ENCODE assay signal across 9 mouse cellular contexts in the genomic region with DNA sequence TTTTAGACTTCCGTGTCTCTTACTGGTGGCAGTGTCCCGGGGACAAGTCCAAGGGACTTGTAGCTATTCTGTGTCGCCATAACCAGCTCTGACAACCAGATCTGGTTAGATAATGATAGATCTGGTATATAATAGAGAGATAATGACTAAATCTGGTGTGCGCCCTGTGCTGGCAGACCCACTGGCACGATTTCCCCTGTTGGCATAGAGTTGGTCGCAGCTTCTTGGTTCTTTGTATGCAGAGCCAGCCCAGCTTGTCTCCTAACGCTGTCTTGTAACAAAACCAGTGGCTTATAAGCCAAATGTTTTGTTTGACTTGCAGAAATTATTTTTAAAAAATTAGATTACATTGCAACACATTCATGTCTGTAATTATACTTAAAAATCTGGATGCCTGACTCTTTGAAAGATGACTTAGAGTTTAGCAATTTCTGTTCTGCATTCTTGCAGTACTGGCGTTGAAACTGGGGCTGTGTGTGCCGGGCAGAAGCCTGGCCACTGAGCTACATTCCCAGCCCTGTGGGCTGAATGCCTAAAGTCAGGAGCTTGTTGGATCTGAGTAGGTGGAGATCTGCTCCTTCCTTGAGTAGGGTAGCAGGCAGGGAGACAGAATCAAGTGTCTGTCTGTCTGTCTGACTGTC. TPM values are rescaled to one million over a fixed set of nuclear protein-coding genes. Genes with fewer than 3 reads are reported as not detected.
DNase-seq lines count a peak whose midpoint lies in the region; ATAC-seq and TF ChIP-seq lines count a peak whose summit lies in the region.
"Had no signal": no experiment of that assay in that cellular context is flagged by ENCODE, and none has a peak within 500 bp of the region (broad histone marks: within the 10 kb centered on the region; RNA-seq: fewer than 3 reads in every experiment).

No protein-coding gene starts in this region.

- DNase-seq in left cerebral cortex, postnatal 25 days (ENCODE audit: low spot score in 2 of 2), result peak; percentile 23 to 39
- DNase-seq in left cerebral cortex, postnatal 36 days (ENCODE audit: low spot score in 2 of 2), result no peak
- peak; percentile 82 for DNase-seq in fibroblast of lung, adult 2 months (ENCODE audit: low read depth)
- peak; percentile 27 to 57 for DNase-seq in layer of hippocampus, postnatal 25 days (ENCODE audit: extremely low spot score in 1 of 2, low spot score in 1 of 2)
- DNase-seq in B cell, adult 2 months, result no peak
- no peak for DNase-seq in frontal cortex, adult 2 months (ENCODE audit: extremely low spot score in 1 of 2, low spot score in 1 of 2)

- H3K36me3 ChIP-seq in kidney, embryonic 14.5 days (ENCODE audit: control insufficient read depth, insufficient read depth, low read length), result no peaks in the 10 kb centered on the region

- no peak for ATAC-seq in kidney, embryonic 14.5 days (ENCODE audit: low FRiP score, low TSS enrichment)

- H3K9ac ChIP-seq in kidney, embryonic 14.5 days (ENCODE audit: low read depth, low read length), result no peak overlapping the region
- H3K9ac ChIP-seq: limb, embryonic 12.5 days had no signal

- peak; percentile 21; the same call in 1 of the 2 replicates for TF ChIP-seq CTCF in bone marrow macrophage, adult 2 months (IDR thresholded peaks at IDR 0.05; ENCODE audit: low read depth, low read length)

- TF ChIP-seq POLR2A in bone marrow macrophage, adult 2 months (IDR thresholded peaks at IDR 0.05; ENCODE audit: borderline replicate concordance, low read depth, low read length), result no peak

- no peak overlapping the region for H3K4me2 ChIP-seq in kidney, embryonic 14.5 days (replicated peaks; ENCODE audit: low read depth, low read length)
- H3K4me2 ChIP-seq: limb, embryonic 12.5 days had no signal

- no peaks in the 10 kb centered on the region for H3K27me3 ChIP-seq in kidney, embryonic 14.5 days (ENCODE audit: control insufficient read depth, insufficient read depth, low read length)
- H3K27me3 ChIP-seq: limb, embryonic 12.5 days had no signal

- whole genome bisulfite sequencing in kidney, embryonic 14.5 days, result 91% methylated on average over 9 of the region's 9 CpGs

- H3K4me3 ChIP-seq in bone marrow macrophage, adult 2 months (ENCODE audit: insufficient read depth, low read length), result peak overlapping the region; percentile 25
- H3K4me3 ChIP-seq in kidney, embryonic 14.5 days (ENCODE audit: low read length), result no peak overlapping the region
- H3K4me3 ChIP-seq: limb, embryonic 12.5 days had no signal

- H3K4me1 ChIP-seq in bone marrow macrophage, adult 2 months (ENCODE audit: control insufficient read depth, insufficient read depth, low read length), result peaks cover 22% of the 10 kb centered on the region
- H3K4me1 ChIP-seq in kidney, embryonic 14.5 days (ENCODE audit: control insufficient read depth, insufficient read depth, low read length), result no peaks in the 10 kb centered on the region
- H3K4me1 ChIP-seq: limb, embryonic 12.5 days had no signal

- intact Hi-C loops in left cerebral cortex, postnatal 25 days (cut with DNase I), result no loop called here
- intact Hi-C loops in left cerebral cortex, postnatal 36 days (cut with DNase I), result loop anchor here (10.0 kb wide), 1 partner anchor 200 kb away; no protein-coding TSS in a partner anchor

- H3K27ac ChIP-seq in bone marrow macrophage, adult 2 months (ENCODE audit: insufficient read depth, low read depth, low read length), result peak overlapping the region; percentile 11
- no peak overlapping the region for H3K27ac ChIP-seq in kidney, embryonic 14.5 days (ENCODE audit: low read depth, low read length)
- H3K27ac ChIP-seq: limb, embryonic 12.5 days had no signal

- no peaks in the 10 kb centered on the region for H3K9me3 ChIP-seq in kidney, embryonic 14.5 days (ENCODE audit: control insufficient read depth, low read length)
- H3K9me3 ChIP-seq: limb, embryonic 12.5 days had no signal

RNA-seq across cellular contexts. Expression of gene Mthfd1, which starts 9.3 kb away (rescaled TPM):
- total RNA-seq in left cerebral cortex, postnatal 25 days (2021), result 10 to 100 TPM; 34.4 to 36.1 TPM
- 10 to 100 TPM; 35.0 to 36.9 TPM for total RNA-seq in left cerebral cortex, postnatal 36 days (2021)
- 7.7 and 8.7 TPM in 2 replicates for polyA plus RNA-seq in bone marrow macrophage, adult 2 months (2012; ENCODE audit: insufficient read depth, insufficient read length, missing spikeins)
- 10 to 100 TPM; 41.1 to 44.9 TPM for total RNA-seq in layer of hippocampus, postnatal 25 days (2021)
- polyA plus RNA-seq in kidney, embryonic 14.5 days (2014; fragmentation: Nextera tagmentation; extraction: Ambion mirVana), result 58.1 and 102 TPM in 2 replicates
- 33.9 and 34.3 TPM in 2 replicates for polyA plus RNA-seq in frontal cortex, adult 2 months (2012; rRNA removed)

RNA-seq across cellular contexts. Expression of gene Tex21, which starts 17.9 kb away (rescaled TPM):
- not detected for total RNA-seq in left cerebral cortex, postnatal 25 days (2021)
- not detected for total RNA-seq in left cerebral cortex, postnatal 36 days (2021)
- polyA plus RNA-seq in bone marrow macrophage, adult 2 months (2012; ENCODE audit: insufficient read depth, insufficient read length, missing spikeins), result not detected in 2 replicates
- not detected for total RNA-seq in layer of hippocampus, postnatal 25 days (2021)
- polyA plus RNA-seq in kidney, embryonic 14.5 days (2014; fragmentation: Nextera tagmentation; extraction: Ambion mirVana), result not detected in 2 replicates
- not detected in 2 replicates for polyA plus RNA-seq in frontal cortex, adult 2 months (2012; rRNA removed)
- polyA plus RNA-seq: limb, embryonic 12.5 days had no signal

Comparison
In these comparisons a context has a peak if more than half of its experiments do, and no peak if none do; other contexts are left out.
1. DNase-seq: peak in left cerebral cortex, postnatal 25 days (2 of 2), fibroblast of lung, adult 2 months (single experiment) and layer of hippocampus, postnatal 25 days (2 of 2); none in left cerebral cortex, postnatal 36 days (0 of 2), B cell, adult 2 months (0 of 2) and frontal cortex, adult 2 months (0 of 2).